Mouse (Mus musculus) megakaryocyte, embryonic 14.5 days (primary cell): ENCODE results near the gene Cd300c.

Experiments
- FLI1 ChIP-seq: IDR thresholded peaks from 2 replicates; pipeline ENCODE4 v1.6.1; 2012; ENCODE audit warnings: low read length, inconsistent platforms, mixed read lengths
- GATA1 ChIP-seq: IDR thresholded peaks from 3 replicates; pipeline ENCODE4 v1.6.1; 2012; ENCODE audit warnings: mixed read lengths, low read length, inconsistent platforms, borderline replicate concordance

DNA sequence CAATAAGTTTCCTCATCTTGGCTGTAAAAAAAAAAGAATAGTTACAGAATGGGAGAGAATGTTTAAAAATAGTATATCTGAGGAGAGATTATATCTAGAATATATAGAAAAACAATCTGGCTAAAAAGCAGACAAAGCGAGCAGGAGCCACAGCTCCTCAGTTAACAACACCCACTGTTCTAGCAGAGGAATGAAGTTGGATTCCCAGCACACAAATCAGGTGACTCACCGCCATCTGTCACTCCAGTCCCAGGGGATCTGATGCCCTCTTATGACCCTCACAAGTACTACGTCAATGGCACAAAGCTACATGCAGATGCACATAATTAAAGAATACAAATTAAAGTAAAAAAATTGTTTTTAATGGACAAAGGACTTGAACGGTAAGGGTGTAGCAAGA is 46.5 kb downstream of the Cd300c start:
- TF ChIP-seq GATA1 (no peak), FLI1 (no peak)
